Mouse (Mus musculus) kidney, adult 2 months (tissue): ENCODE results near the gene Cpsf4. TPM values are rescaled to one million over a fixed set of nuclear protein-coding genes. Genes with fewer than 3 reads are reported as not detected.

Experiments
- DNase-seq: peaks from one replicate; pipeline ENCODE4 v3.0.0; 2021
- H3K27ac ChIP-seq: fragments of 200-500 bp; 2 replicates; pipeline ENCODE4 v1.5.1; 2012; ENCODE audit warnings: low read depth, low read length, control low read depth, inconsistent platforms; ENCODE audit not compliant: insufficient read depth
- H3K27me3 ChIP-seq: fragments of 200-500 bp; replicated peaks from 2 replicates; pipeline ENCODE4 v1.6.1; 2012; ENCODE audit warnings: mild to moderate bottlenecking, moderate library complexity, low read length, inconsistent platforms; ENCODE audit not compliant: control insufficient read depth, insufficient read depth
- H3K36me3 ChIP-seq: fragments of 200-500 bp; 2 replicates; pipeline ENCODE4 v1.6.1; 2012; ENCODE audit warnings: mild to moderate bottlenecking, moderate library complexity, low read length, inconsistent platforms; ENCODE audit not compliant: control insufficient read depth, insufficient read depth
- H3K4me1 ChIP-seq: fragments of 200-500 bp; 2 replicates; pipeline ENCODE4 v1.6.1; 2011; ENCODE audit warnings: low read length; ENCODE audit not compliant: control insufficient read depth, insufficient read depth
- H3K4me3 ChIP-seq: fragments of 200-500 bp; 2 replicates; pipeline ENCODE4 v1.5.1; 2011; ENCODE audit warnings: mild to moderate bottlenecking, low read depth, low read length, control low read depth; ENCODE audit not compliant: insufficient read depth
- CTCF ChIP-seq: fragments of 200-500 bp; conservative IDR thresholded peaks from 2 replicates; pipeline ENCODE4 v1.5.1; 2011; ENCODE audit warnings: low read depth, mild to moderate bottlenecking, control low read depth, low read length, moderate library complexity, mixed read lengths; ENCODE audit not compliant: insufficient read depth, insufficient read length
- POLR2A ChIP-seq: fragments of 200-500 bp; IDR thresholded peaks from one replicate; pipeline ENCODE4 v1.6.1; 2011; ENCODE audit warnings: low read depth, low read length, control low read depth
- WGBS: fragments of 180-500 bp; shearing (Covaris S2); methylation state at CpG from one replicate; pipeline ENCODE4 v1.1.7; 2018; 5-methylcytosine and 5-hydroxymethylcytosine counted together
- polyA plus RNA-seq: library from polyadenylated mRNA; depleted of rRNA; stranded (reverse); fragments of >200 nt; gene quantifications from 2 replicates; pipeline ENCODE4 v1.2.3, GENCODE M21; 2012; rRNA removed

Cpsf4 gene
- polyA plus RNA-seq = 19.2 and 19.9 TPM in 2 replicates

DNA sequence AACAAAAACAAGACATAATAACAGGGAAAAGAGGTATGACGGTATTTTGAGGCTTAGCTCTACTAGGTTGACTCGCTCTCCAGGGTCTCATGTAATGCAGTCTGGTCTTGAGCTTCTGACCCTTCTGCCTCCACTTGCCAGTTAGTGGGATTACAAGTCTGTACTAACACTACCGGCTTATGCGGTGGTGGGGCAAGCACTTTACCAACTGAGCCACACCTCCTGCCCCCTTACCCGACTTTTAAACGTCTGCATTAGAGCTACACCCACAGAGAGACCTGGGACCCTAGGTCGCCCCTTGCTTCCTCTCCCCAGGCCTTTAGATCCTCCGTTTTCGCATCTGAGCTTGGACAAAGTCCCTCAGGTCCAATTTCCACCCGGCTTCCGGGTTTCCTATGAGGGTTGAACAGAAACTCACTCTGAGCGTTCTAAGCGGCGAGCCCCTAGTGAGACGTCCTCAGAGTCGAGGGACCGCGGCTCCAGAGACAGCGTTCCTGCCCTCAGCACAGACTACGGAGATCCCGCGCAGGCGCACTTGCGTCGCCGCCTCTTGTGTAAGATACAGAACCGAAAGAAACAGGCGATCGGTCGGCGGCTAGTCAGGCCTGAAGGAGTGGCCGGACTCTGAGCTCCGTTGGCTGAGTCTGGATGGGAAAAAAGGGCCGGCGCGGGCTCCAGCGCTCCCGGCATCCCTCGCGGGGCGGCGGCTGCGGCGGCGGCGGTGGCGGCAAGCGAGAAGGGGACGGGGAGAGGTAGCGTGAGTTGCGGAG is at the start of gene Cpsf4, which contains the start of gene Ptcd1:
Cpsf4 (plus strand) TSS at position 678 of the 770 bp plus-strand sequence.
Ptcd1 (minus strand) TSS at position 573 of the 770 bp plus-strand sequence.
- peaks cover 9% of the 10 kb centered on the region for H3K4me1 ChIP-seq
- H3K27me3 ChIP-seq = no peaks in the 10 kb centered on the region
- peak; percentile 100 for DNase-seq
- H3K27ac ChIP-seq = peak within 1 kb of the TSS; percentile 81
- peak within 1 kb of the TSS; percentile 89 for H3K4me3 ChIP-seq
- TF ChIP-seq POLR2A (peak; percentile 55), CTCF (no peak)
- under 1% methylated on average over 50 of the region's 51 CpGs for WGBS
- H3K36me3 ChIP-seq = no peaks in the 10 kb centered on the region

DNA sequence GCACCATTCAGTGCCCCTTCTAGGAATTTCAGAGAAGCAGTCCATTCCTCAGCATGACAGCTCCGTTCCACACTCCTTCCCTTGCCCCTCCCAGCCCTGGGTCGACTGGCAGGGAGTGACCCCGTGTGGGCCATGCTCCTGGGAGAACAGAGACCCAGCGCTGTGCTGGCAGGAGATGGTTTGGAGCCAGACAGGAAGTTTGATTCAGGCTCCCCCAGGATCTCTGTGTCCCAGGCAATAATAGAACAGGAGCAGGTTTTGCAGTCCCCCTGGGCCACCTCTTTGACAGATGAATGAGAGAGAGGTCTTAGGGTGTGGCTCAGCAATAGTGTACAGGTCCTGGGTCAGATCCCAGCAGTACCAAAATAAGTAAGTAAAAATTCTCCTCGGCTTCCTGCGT is 49.0 kb upstream of the Cpsf4 start:
- peaks cover 3% of the 10 kb centered on the region; the same call in 1 of the 2 replicates for H3K4me1 ChIP-seq
- H3K27ac ChIP-seq = peak overlapping the region; percentile 4; the same call in 1 of the 2 replicates
- WGBS = 33% methylated on average over 6 of the region's 6 CpGs
- no peak for TF ChIP-seq POLR2A
- TF ChIP-seq CTCF = no peak
- no peaks in the 10 kb centered on the region for H3K36me3 ChIP-seq
- no peak overlapping the region for H3K4me3 ChIP-seq
- DNase-seq = peak; percentile 59
- no peaks in the 10 kb centered on the region for H3K27me3 ChIP-seq

DNA sequence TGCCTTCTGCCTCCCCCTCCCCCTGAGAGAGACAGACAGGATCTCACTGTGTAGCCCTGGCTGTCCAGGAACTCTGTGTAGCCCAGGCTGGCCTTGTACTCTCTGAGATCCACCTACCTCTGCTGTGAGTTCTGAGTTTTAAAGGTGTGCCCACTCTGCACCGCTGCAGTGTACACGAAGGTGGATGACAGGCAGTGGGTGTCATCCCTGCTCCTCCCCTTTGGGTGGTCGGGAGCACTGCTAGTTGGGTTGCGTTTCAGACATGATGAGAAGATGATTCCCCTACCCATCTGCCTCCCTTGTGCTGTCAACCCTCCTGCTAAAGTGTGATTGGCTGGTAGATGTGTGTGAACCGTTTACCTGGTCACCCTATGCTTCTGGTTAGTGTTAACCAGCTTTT is 48.6 kb upstream of the Cpsf4 start:
- H3K27ac ChIP-seq = peak overlapping the region; percentile 4; the same call in 1 of the 2 replicates

DNA sequence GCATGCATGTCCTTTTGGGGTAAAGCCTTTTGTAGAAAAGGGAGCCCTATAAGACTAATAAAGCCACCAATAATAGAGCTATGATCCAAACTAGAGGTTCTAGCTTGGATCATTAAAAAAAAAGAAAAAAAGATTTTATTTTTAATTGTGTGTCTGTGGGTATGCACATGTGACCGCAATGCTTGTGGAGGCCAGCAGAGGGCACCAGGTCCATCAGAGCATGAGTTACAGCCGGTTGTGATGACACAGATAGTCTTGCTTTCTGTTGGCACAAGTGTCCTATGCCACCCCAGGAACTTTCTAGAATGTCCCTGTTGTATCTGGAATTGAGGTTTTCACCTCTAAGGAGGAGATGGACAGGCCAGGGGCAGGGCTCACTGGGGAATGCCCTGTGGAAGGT is 47.6 kb upstream of the Cpsf4 start:
- Histone ChIP-seq H3K27ac (no peak overlapping the region), H3K36me3 (no peaks in the 10 kb centered on the region), H3K27me3 (no peaks in the 10 kb centered on the region), H3K4me1 (peaks cover 3% of the 10 kb centered on the region; the same call in 1 of the 2 replicates), H3K4me3 (no peak overlapping the region)
- no peak for TF ChIP-seq POLR2A
- TF ChIP-seq CTCF = peak; percentile 55
- DNase-seq = peak; percentile 22
- 99% methylated on average over 2 of the region's 2 CpGs for WGBS

More for the DNA sequence above, 48.6 kb upstream of the Cpsf4 start:
- TF ChIP-seq POLR2A = no peak
- TF ChIP-seq CTCF = no peak
- 83% methylated on average over 5 of the region's 5 CpGs for WGBS
- no peak overlapping the region for H3K4me3 ChIP-seq
- no peak for DNase-seq
- H3K4me1 ChIP-seq = peaks cover 3% of the 10 kb centered on the region; the same call in 1 of the 2 replicates
- no peaks in the 10 kb centered on the region for H3K36me3 ChIP-seq
- H3K27me3 ChIP-seq = no peaks in the 10 kb centered on the region

- WGBS = 48% methylated on average over 7 of the region's 7 CpGs
- Histone ChIP-seq H3K27ac (no peak overlapping the region), H3K4me3 (no peak overlapping the region), H3K4me1 (no peaks in the 10 kb centered on the region), H3K27me3 (no peaks in the 10 kb centered on the region), H3K36me3 (no peaks in the 10 kb centered on the region)
- no peak for TF ChIP-seq CTCF
- TF ChIP-seq POLR2A = no peak
- no peak for DNase-seq
These were observed 46.1 kb upstream of the Cpsf4 start for GRCm38 (mm10) chr5:145120921-145121320.

GRCm38 (mm10) chr5:145123396-145123795 is 43.6 kb upstream of the Cpsf4 start:
- no peaks in the 10 kb centered on the region for H3K4me1 ChIP-seq
- H3K4me3 ChIP-seq = no peak overlapping the region
- no peak overlapping the region for H3K27ac ChIP-seq
- H3K36me3 ChIP-seq = no peaks in the 10 kb centered on the region
- 93% methylated on average over 19 of the region's 19 CpGs for WGBS
- no peak for DNase-seq
- TF ChIP-seq POLR2A = no peak
- no peak for TF ChIP-seq CTCF
- no peaks in the 10 kb centered on the region for H3K27me3 ChIP-seq

- Histone ChIP-seq H3K4me3 (no peak overlapping the region), H3K27ac (no peak overlapping the region), H3K36me3 (peaks cover 5% of the 10 kb centered on the region; the same call in 1 of the 2 replicates), H3K4me1 (no peaks in the 10 kb centered on the region), H3K27me3 (no peaks in the 10 kb centered on the region)
- TF ChIP-seq POLR2A = no peak
- TF ChIP-seq CTCF = no peak
- 93% methylated on average over 9 of the region's 9 CpGs for WGBS
- no peak for DNase-seq
These were observed 40.4 kb upstream of the Cpsf4 start for GRCm38 (mm10) chr5:145126580-145126979.
